9 mouse cellular contexts compared by ENCODE assay signal in the genomic region with DNA sequence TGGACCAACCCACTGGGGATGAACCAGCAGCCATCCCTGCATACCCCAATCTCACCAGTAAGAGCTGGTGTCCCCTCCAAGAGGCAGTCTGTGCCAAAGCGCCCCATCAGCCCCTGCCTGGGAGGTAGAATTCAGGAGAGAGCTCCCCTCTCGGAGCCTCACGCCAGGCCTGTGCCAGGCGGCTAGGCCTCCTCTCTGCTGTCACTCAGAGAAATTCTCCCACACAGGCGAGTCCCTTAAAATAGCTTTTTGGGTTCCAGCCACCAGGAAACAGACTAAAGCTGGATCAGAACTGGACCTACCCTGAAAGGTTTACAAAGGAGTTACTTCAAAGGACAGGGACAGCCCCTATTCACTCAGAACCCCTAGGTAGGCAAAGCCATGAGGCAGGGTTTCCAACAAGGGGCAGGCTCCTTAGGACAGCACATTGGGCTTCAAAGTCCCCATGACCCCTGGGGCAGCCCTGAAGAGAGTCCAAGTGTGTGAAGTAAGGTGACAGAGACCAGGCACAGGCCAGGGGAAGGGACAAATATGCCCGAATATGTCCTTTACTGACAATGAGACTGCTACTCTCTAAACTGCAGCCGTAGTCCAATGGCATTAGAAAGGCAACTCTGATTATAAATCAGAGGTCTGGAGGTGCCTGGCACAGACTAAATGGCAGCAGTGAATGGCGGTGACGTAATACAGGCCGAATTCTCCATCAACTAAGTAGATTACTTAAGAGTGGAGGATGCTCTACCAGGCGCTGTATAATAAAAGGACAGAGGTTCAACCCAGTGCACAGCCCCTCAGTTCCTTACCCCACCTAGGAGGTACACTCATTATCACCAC. TPM values are rescaled to one million over a fixed set of nuclear protein-coding genes. Genes with fewer than 3 reads are reported as not detected.
A peak's percentile ranks its signal among the peaks of the same experiment; 100 is the strongest.
DNase-seq lines count a peak whose midpoint lies in the region; ATAC-seq and TF ChIP-seq lines count a peak whose summit lies in the region.
"Had no signal": no experiment of that assay in that cellular context is flagged by ENCODE, and none has a peak within 500 bp of the region (broad histone marks: within the 10 kb centered on the region; RNA-seq: fewer than 3 reads in every experiment).

No protein-coding gene starts in this region.

- no peak for TF ChIP-seq POLR2A in kidney, adult 2 months (IDR thresholded peaks at IDR 0.05; ENCODE audit: low read depth, low read length)

- DNase-seq in kidney, adult 2 months: peak; percentile 57
- DNase-seq in kidney, postnatal 4 days: no peak
- no peak for DNase-seq in yolk sac, embryonic 10.5 days (ENCODE audit: low spot score)
- DNase-seq in right cerebral cortex, postnatal 25 days: no peak
- DNase-seq in cerebellum, adult 18-20 months: no peak

- TF ChIP-seq CTCF in kidney, adult 2 months (conservative IDR thresholded peaks at IDR 0.05; ENCODE audit: insufficient read depth, insufficient read length, low read depth, low read length): no peak
- TF ChIP-seq CTCF in E14TG2a.4 (conservative IDR thresholded peaks at IDR 0.05; ENCODE audit: low read length): no peak

- ATAC-seq in forebrain, embryonic 15.5 days (replicated peaks): peak; percentile 36; the same call in 1 of the 2 replicates
- peak; percentile 23 for ATAC-seq in intestine, embryonic 15.5 days

- H3K4me1 ChIP-seq in kidney, adult 2 months (ENCODE audit: control insufficient read depth, insufficient read depth, low read length): peaks cover 24% of the 10 kb centered on the region
- H3K4me1 ChIP-seq in E14TG2a.4 (replicated peaks; ENCODE audit: low read depth, low read length): peaks cover 91% of the 10 kb centered on the region
- H3K4me1 ChIP-seq in forebrain, embryonic 15.5 days: peaks cover 24% of the 10 kb centered on the region
- peaks cover 63% of the 10 kb centered on the region for H3K4me1 ChIP-seq in intestine, embryonic 15.5 days (replicated peaks)

- H3K27me3 ChIP-seq in kidney, adult 2 months (replicated peaks; ENCODE audit: control insufficient read depth, insufficient read depth, low read length): no peaks in the 10 kb centered on the region
- H3K27me3 ChIP-seq in E14TG2a.4 (ENCODE audit: insufficient read depth, low read length): peaks cover 33% of the 10 kb centered on the region
- no peaks in the 10 kb centered on the region for H3K27me3 ChIP-seq in forebrain, embryonic 15.5 days
- H3K27me3 ChIP-seq in intestine, embryonic 15.5 days (replicated peaks): no peaks in the 10 kb centered on the region
- H3K27me3 ChIP-seq: CH12.LX had no signal

- H3K9ac ChIP-seq in forebrain, embryonic 15.5 days (replicated peaks): no peak overlapping the region
- no peak overlapping the region for H3K9ac ChIP-seq in intestine, embryonic 15.5 days

- H3K4me3 ChIP-seq in kidney, adult 2 months (ENCODE audit: insufficient read depth, low read depth, low read length): no peak overlapping the region
- H3K4me3 ChIP-seq in E14TG2a.4 (replicated peaks; ENCODE audit: low read length): peak overlapping the region; percentile 46
- H3K4me3 ChIP-seq in forebrain, embryonic 15.5 days: no peak overlapping the region
- no peak overlapping the region for H3K4me3 ChIP-seq in intestine, embryonic 15.5 days (replicated peaks)

- WGBS in kidney, adult 2 months: 72% methylated on average over 11 of the region's 11 CpGs
- WGBS in forebrain, embryonic 15.5 days: 52% methylated on average over 11 of the region's 11 CpGs
- WGBS in intestine, embryonic 15.5 days: 60% methylated on average over 11 of the region's 11 CpGs

- no peaks in the 10 kb centered on the region for H3K36me3 ChIP-seq in kidney, adult 2 months (ENCODE audit: control insufficient read depth, insufficient read depth, low read length)
- H3K36me3 ChIP-seq in E14TG2a.4 (ENCODE audit: insufficient read depth, low read length): 0 out of 2 replicates have a peak, but pooled peaks cover 4% of the 10 kb centered on the region
- no peaks in the 10 kb centered on the region for H3K36me3 ChIP-seq in forebrain, embryonic 15.5 days
- no peaks in the 10 kb centered on the region for H3K36me3 ChIP-seq in intestine, embryonic 15.5 days

- no peaks in the 10 kb centered on the region for H3K9me3 ChIP-seq in E14TG2a.4 (ENCODE audit: low read length)
- H3K9me3 ChIP-seq in forebrain, embryonic 15.5 days: no peaks in the 10 kb centered on the region
- H3K9me3 ChIP-seq in intestine, embryonic 15.5 days: no peaks in the 10 kb centered on the region

- H3K27ac ChIP-seq in kidney, adult 2 months (ENCODE audit: insufficient read depth, low read depth, low read length): peak overlapping the region; percentile 49
- H3K27ac ChIP-seq in forebrain, embryonic 15.5 days (replicated peaks): peak overlapping the region; percentile 47
- peak overlapping the region; percentile 70 for H3K27ac ChIP-seq in intestine, embryonic 15.5 days

- no peak overlapping the region for H3K4me2 ChIP-seq in forebrain, embryonic 15.5 days (replicated peaks)
- peak overlapping the region; percentile 34 for H3K4me2 ChIP-seq in intestine, embryonic 15.5 days (replicated peaks)

RNA-seq across cellular contexts. Expression of a gene that starts 9.8 kb away (rescaled TPM):
- polyA plus RNA-seq in kidney, adult 2 months (2012; rRNA removed): 14.9 and 15.5 TPM in 2 replicates
- polyA plus RNA-seq in forebrain, embryonic 15.5 days (2015; fragmentation: Nextera tagmentation; extraction: Ambion mirVana): 2.0 and 2.2 TPM in 2 replicates
- 4.8 and 5.0 TPM in 2 replicates for polyA plus RNA-seq in intestine, embryonic 15.5 days (2015; fragmentation: Nextera tagmentation; extraction: Ambion mirVana)
